Mouse (Mus musculus) fat pad, adult 2 months (tissue): Measurements from ENCODE around the gene Fam57a.

Experiments used
- DNase-seq: peaks from one replicate; pipeline ENCODE4 v3.0.0-alpha.2; 2011; ENCODE audit warnings: low read depth, low spot score; ENCODE audit errors: extremely low read depth

Fam57a gene

GRCm38 (mm10) chr11:76179495-76180145 lies at the start of gene Fam57a, which contains the start of gene Vps53:
TSS of gene Fam57a (plus strand) at chr11:76179671.
TSS of gene Vps53 (minus strand) at chr11:76179647.
- DNase-seq = no peak

DNA sequence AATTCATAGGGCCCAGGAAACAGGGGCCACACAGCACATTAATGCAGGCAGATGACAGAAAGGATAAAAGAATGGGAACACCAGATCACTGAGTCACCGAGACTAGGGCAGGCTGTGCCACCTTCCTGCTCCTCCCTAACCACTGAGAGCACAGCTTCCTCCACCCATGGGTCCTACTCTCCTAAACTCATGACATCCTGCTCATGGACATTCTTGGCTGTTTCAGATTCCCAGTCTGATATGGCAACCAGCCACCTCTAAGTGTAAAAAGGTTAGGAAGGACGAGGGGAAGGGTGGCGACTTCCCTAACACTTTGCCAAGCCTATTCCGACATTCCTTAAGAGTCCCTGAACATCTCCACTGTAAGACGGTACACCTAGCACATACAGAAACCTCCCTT lies 48.6 kb upstream of the Fam57a start:
- DNase-seq = no peak

DNA sequence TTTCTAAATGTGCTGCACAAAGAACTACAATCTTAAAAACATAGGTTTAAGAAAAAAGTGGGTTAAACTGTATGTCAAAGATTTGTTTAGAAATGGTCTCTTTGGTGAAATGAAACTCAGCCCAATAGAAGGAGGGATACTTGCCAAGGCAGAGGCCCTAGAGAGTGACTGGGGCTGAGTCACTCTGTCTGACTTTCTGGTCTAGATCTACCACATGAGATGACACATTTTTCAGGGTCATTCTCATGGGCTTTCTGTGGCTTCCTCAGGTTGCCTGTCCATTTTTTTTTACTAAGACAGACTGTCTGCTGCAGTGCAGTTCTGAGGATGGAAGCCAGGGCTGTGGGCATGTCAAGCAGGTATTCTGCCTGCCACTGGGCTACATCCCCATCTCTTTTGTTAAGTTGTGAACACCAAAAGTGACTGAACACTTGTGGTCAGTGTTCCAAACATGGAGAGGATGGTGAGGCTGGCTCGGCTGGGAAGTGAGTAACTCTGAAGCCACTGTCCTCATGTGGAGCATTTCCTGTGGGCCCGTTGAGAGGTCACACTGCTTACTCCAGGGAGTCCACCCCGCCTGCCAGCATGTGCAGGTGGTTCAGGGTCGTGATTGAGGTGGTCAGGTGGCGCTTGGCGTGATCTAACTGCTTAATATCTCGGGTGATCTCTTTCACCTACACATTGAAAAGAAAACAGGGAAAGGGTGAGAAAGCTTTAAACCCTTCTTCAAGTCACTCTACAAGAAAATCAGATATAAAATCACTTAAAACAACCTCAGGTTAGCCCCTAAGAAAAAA lies 43.6 kb upstream of the Fam57a start:
- no peak for DNase-seq

DNA sequence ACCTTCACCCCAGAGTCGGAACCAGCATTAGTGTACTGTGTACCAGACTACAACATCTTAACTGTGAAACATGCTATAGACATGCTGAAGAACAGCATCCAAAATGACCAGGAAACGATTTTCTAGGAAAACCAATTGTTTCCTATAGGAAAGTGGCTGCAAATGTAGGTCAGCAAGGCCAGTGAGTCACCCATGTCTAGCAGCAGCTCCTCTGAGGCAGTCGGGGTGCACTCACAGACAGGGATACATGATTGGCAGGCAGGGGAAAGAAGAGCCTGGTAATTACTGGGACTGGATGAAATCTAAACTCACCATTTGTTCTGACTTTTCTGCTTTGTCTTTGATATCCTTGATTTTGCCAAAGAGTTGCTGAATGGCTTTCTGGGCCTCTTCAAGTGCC lies 41.5 kb upstream of the Fam57a start:
- DNase-seq = no peak

GRCm38 (mm10) chr11:76144386-76144785 lies 35.1 kb upstream of the Fam57a start:
- DNase-seq = no peak

GRCm38 (mm10) chr11:76145169-76145568 lies 34.3 kb upstream of the Fam57a start:
- DNase-seq = no peak

GRCm38 (mm10) chr11:76146187-76147010 lies 33.1 kb upstream of the Fam57a start:
- no peak for DNase-seq

- no peak for DNase-seq
These were observed 31.1 kb upstream of the Fam57a start for GRCm38 (mm10) chr11:76148055-76149008.

DNA sequence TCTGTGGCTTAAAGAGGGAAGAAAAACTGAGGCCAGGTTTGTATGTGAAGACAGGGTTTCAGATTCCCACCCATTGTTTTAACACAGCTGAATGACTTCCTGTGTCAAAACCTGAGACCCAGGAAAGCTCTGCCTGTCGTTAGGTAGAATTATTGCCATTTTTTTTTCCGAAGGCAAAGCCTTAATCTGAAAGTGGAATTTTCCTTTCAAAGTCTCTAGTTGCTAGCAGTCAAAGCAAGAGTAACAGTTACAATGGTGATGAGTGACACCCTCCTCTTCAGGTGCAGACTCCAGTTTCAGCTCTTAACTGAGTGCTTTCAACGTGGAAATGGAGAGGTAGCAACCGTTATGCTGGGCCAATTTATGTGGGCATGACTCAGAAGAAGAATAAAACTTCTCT lies 28.5 kb upstream of the Fam57a start:
- DNase-seq = no peak

GRCm38 (mm10) chr11:76153236-76153951 lies 26.1 kb upstream of the Fam57a start:
- no peak for DNase-seq

GRCm38 (mm10) chr11:76154200-76154599 lies 25.3 kb upstream of the Fam57a start:
- no peak for DNase-seq

DNA sequence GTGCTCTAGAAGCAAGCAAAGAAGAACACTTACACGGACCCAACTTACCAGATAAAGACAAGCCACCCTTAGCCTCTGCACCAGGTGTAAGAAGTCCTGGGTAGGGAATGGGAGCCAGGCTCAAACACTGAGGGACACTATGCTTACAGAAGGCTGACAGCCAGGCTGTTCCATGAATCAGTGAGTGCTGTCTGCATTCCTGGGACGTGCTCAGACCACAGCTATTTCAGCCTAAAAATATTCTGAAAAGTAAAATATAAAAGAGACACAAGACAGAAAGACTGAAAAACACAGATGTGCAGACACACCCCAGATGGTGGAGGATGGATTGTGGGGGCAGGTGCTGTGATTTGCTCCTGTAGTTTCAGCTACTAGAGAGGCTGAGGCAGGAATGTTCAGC lies 24.6 kb upstream of the Fam57a start:
- DNase-seq = no peak

GRCm38 (mm10) chr11:76158375-76158774 lies 21.1 kb upstream of the Fam57a start:
- no peak for DNase-seq

DNA sequence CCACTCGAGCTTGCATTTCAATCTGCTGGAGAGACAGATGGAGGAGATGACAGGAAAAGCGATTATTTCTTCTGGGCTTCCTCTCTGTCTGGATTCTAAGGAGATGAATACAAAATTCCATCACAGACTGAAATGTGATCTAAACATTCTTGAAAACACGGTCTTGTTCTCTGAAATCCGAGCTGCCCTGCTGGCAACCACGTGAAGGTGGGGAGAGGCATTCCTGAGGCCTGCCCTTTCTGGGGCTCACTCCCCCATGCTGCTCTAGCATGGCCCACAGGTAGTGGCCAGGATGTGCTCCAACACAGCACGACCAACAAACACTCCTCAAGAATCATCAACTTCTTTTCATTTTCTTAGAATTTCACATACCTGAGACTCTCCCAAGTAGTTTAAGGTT lies 19.2 kb upstream of the Fam57a start:
- DNase-seq = no peak

- DNase-seq = no peak
These were observed 12.8 kb upstream of the Fam57a start for GRCm38 (mm10) chr11:76166657-76167056.

DNA sequence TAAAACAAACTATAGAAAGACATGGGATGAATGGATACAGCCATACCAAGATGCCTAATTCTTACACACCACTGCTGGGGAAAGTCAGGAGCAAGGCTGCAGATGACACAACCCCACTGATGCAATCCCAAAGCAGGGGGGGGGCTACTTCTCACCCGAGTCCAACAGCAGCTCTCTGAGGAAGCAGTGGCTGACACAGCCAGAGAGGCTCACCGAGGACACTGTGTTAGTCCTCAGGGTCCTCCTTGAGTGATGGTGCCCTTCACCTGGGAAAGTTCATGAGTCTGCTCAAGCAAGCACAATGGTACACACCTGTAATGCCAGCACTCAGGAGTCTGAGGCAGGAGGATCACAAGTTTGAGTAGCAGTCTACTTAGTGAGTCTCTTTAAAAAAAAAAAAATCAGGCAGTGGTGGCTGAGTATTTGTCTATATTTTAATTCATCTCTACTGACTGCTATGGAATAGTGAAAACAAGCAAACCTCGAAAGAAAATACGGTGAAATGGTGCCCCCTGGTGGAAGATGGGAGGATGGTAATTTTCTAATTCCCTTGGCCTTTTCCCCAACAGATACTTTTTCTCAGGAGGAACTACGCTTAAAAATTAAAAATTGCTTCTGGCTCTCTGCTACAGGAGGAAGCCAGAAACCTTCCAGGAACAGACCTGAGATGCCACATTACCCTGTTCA lies 12.2 kb upstream of the Fam57a start:
- no peak for DNase-seq

GRCm38 (mm10) chr11:76168976-76169375 lies 10.5 kb upstream of the Fam57a start:
- no peak for DNase-seq

DNA sequence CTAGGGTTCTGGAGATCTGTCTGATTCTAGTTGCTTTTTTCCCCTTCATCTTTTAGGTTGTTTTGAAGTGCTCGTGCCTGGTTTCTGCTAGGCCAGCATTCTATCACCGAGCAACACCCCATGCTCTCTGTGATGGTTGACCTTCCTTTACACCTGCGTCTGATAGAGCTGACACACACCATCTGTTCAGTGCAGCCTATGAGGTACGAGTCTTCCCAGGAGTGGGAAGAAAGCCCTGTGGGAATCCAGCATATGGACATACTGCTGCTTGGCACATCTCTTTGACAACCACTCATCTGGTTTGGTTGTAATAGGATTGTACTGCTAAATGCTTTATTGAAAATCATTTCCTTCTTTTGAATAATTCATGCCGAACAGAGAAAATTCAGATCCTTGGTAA lies 9.3 kb upstream of the Fam57a start:
- no peak for DNase-seq
